Mouse (Mus musculus) c-Kit-positive CD71-positive TER-119-negative erythroid progenitor cells, embryonic 14.5 days (primary cell): Measurements from ENCODE around the gene Matk.
"Not testable (repeated sequence)": the region's sequence is repeated elsewhere in the genome, so short reads cannot be mapped to it uniquely, and the experiment has no call there.

Source experiments
- DNase-seq: peaks from one replicate; pipeline ENCODE4 v3.0.0-alpha.2; 2013; ENCODE audit warnings: low read depth

The Matk gene

DNA sequence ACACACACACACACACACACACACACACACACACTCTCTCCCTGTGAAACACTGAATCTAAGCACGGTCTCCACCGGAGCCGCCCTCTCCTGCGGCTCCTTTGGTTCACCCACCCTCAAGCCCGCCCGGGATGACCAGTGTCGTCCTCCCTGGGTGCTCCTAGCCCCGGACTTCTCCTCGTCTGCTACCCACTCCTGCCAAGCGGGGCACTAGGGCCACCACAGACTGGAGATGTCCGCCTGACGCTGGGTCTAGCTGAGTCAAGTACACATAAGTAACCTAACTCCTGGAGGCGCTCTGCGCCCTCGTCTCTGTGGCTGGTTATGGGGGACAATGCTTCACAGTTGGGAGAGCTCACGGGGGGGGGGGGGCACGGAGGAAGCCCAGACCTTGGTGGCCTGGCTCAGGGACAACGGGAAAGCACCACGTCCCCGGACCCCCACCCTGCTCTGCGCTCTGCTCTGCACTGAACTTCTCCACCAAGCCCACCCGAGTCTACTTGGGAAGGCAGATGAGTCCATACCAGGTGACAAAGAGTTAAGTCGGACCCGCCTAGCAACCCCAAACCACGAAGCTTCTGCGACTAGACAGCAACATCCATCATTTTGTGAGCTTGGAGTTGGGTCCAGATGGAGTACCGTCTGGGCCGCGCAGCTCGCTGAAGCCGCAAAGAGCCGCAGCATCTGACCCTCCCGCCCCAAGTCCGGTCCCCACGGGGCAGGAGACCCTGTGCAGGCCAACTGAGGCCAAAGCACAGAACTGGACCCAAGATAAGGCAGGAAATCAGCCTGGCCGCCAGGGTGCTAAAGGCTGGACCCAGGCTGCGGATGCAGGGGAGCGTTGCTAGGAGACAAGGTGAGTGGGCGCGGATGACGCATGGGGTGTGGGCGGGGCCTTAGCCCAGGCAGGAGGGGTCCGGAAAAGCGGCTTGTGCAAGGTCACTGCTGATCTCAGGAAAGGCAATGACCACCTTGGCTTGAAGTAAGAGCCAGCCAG, at the start of gene Matk:
Gene Matk, plus strand, starts transcription at position 512 of the 996 bp plus-strand sequence.
- no peak for DNase-seq

DNA sequence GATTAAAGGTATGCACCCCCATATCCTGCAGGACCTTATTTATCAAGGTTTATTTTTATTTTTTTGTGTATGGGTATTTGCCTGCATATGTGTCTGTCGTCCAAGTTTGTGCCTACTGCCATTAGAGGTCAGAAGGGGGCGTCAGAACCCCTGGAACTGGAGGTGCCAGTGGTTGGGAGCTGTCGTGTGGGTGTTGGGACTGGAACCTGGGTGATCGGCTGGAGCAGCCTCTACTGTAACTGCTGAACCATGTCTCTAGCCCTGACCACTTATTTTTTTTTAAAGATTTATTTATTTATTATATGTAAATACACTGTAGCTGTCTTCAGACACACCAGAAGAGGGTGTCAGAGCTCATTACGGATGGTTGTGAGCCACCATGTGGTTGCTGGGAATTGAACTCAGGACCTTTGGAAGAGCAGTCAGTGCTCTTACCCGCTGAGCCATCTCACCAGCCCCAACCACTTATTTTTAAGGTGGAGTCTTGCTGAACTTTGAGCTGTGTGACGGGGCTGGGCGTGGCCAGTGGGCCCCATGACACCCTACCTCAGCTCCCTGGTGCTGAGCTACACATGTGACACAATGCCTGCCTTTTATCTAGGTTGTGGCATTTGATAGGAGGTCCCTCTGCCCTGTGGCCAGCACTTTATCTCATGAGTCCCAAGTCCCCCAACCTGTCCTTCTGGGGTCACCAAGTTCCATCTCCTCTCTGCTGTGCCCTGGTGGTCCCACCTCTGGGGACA, 49.6 kb upstream of the Matk start:
- DNase-seq = peak; percentile 75

DNA sequence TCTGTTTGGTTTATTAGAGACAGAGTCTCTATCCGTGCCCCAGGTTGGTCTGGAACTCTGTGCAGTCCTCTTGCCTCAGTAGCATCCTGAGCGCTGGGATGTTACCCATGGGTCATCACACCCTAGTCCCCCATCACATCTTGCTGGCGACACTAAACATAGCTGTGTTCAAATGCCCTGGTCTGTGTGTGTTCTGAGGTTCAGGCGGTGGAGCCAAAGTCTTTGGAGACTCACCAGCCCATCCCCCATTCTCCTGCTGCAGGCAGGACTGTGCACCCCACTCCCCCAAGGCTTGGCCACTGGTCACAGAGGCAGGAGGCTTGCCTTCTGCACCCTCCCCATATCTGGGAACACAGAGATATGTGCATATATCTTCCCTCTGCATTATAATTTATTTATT, 48.6 kb upstream of the Matk start:
- DNase-seq = no peak

DNA sequence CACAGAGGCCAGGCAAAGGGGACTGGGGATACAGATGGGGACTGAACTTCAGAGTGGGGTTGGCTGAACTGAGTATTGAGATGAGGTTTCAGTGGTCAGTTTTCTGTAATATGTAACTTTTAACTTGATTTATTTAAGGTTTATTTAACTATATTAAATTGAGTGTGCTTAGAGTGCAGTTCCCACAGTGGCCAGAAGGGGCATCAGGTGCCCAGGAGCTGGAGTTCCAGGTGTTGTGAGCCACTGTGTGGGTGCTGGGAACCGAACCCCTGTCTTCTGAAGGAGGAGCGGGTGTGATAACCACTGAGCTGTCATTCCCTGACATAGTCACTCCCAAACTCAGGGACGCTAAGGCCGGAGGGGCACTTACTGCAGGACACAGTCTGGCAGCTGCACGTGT, 42.6 kb upstream of the Matk start:
- no peak for DNase-seq

DNA sequence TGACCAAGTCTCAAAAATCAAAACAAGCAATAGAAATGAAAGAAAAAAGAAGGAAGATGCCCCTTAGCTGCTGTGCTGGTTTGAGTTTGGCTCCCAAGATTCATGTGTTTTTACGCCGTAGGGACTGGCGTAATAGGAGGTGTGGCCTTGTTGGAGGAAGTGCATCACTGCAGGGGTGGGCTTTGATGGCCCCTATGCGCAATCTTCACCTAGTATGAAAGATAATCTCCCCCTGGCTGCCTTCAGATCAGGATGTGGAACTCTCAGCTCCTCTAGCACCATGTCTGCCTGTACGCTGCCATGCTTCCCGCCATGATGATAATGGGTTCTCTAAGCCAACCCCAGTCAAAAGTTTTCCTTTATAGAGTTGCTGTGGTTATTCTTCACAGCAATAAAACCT, 36.5 kb upstream of the Matk start:
- no peak for DNase-seq

DNA sequence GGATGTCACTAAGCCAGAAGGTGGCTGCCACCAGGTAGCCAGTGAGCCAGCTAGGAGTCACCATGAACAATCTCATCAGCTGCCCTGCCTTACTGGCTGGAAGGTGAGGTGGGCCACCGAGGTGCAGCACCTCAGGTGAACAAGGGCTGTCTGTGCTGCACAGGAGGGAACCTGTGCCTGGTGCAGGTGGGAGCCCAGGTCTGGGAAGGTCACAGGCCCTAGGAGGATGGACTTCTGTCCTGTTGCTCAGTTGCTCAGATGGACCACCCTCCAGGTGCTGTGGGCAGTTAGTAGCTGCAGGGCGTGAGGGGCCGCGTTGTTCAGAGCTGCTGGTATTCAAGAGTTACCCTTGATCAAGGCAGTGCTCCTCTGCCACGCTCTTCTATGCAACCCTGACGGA, 35.9 kb upstream of the Matk start:
- DNase-seq = no peak

DNA sequence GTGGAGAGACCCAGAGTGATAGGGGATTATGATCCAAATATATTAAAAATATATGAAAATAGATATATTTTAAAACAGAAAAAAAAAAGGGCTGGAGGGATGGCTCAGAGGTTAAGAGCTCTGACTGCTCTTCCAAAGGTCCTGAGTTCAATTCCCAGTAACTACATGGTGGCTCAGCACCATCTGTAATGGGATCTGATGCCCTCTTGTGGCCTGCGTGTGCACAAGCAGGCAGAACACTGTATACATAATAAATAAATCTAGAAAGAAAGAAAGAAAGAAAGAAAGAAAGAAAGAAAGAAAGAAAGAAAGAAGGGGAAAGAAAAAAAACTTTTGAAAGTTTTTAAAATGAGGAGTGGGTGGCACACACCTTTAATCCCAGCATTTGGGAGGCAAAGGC, 35.5 kb upstream of the Matk start:
- peak; percentile 34 for DNase-seq

DNA sequence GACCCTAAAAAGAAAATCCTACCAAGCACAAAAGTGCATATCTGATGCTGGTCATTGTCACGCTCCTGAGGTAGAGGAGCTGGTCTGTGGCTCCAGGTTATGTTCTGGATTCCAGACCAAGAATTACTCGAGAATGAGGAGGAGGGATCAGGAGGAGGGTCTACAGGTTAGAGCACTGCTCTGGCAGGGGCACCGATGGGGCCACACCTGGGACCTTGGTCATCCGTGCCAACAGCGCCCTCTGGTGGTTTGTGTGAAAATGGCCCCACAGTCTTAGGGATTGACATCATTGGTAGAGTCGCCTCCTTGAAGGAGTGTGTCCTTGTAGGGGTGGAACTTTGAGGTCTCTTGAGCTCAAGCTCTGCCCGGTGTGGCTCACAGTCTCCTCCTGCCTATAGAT, 34.8 kb upstream of the Matk start:
- DNase-seq = peak; percentile 70

DNA sequence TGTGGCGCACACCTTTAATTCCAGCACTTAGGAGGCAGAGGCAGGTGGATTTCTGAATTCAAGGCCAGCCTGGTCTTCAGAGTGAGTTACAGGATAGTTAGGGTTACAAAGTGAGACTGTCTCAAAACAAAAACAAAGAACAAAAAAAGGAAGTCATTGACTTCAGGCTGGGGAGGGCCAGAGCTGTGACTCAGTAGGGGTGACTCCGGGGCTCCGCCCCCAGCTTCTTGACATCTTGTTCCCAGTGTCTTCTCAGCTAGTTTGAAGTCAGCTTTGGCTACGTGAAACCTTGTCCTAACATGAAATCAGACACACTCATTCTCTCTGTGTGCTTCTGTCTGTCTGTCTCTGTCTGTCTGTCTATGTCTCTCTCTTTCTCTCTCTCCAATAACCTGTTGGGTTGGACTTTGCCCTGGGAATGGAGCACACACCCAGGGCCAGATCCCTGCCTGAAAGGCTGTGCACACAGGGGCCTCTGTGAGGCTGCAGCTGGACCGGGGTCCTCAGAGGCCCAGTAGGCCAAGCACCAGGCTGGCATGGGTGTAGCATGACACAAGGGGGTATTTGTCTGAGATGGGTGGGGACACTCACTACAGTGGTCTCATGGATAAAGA, 31.2 kb upstream of the Matk start:
- no peak for DNase-seq

DNA sequence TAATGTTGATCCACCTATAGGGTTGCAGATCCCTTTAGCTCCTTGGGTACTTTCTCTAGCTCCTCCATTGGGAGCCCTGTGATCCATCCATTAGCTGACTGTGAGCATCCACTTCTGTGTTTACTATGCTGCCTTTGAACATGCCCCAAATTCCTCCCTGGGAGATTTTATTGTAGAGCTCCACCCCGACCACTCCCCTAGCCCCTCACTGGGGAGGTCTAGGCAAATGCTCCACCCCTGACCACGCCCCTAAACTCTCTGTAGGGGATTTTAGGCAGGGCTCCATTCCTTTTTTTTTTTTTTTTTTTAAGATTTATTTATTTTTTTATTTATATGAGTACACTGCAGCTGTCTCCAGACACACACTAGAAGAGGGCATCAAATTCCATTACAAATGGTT, 29.0 kb upstream of the Matk start:
- DNase-seq = not testable (repeated sequence)

DNA sequence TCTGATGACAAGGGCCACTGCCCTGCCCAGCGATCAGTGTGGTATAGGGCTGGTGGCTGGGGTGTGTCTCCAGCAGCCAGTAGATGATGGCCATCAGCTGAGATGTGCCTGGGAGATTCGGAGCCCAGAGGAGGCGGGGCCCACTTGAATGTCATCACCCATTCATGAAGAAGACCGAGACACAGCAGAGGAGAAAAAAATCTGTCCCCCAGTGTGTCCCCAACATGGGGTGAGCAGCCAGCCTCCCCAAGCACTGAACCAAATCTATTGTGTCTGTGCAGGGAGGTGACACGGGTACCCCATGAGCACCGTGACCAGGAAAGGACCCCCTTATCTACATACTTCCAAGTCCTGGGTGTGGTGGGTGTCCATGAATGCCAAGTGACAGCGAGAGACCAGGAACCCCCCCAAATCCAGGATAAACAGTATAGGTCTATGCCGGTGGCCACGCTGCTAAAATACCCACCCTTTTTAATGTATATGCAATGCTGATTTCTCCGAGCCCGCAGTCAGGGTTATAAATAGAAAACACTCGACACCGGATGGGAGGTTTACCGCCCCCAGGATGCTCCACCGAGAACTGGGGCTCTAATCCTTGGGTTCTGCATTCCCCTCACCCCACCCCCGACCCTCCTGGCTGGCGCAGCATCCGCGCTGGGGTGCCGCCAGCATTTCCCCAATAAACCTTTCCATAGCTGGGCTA, 22.8 kb upstream of the Matk start:
- no peak for DNase-seq

DNA sequence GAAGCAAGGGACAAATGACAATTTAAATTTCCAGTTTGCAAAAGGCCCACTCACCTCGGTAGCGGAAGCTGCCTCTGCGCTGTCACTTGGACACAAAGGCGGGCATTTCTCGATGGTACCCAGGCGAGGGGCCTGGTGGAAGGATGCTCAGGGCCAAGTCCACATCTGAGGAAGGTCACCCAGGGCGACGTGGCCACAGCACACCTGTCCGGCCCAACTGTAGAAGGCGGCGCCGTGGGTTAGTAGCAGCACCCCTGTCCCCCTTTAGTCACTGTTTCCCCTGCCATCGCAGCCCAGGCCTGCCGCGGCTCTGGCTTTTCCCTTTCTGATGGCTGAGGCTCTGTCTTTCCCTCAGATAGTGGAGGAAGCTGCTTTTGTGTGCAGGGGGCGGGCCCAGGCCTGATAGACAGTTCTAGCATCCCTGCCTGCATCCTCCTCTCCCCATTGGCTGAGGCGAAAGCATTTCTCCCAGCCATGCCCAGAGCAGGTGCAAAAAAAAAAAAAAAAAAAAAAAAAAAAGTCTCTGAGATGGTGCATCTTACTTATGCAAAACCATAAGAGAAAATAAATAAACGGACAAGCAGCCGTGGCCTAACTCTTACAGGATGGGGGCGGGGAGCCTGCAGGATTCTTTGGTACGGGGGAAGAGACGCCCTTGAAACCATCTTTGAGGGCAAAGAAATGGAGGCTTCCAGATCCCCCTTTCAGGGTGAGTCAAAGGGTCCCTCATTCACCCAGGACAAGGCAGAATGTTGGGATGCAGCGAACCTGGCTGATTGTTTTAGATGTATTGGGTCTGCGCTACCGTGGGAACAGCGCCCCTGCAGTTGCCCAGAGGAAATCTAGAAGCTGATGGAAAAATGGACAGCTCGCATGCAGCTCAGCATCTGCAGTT, 22.1 kb upstream of the Matk start, which contains the start of gene Atcay:
Gene Atcay, minus strand, starts transcription at position 396 of the 895 bp plus-strand sequence.
- DNase-seq = no peak

DNA sequence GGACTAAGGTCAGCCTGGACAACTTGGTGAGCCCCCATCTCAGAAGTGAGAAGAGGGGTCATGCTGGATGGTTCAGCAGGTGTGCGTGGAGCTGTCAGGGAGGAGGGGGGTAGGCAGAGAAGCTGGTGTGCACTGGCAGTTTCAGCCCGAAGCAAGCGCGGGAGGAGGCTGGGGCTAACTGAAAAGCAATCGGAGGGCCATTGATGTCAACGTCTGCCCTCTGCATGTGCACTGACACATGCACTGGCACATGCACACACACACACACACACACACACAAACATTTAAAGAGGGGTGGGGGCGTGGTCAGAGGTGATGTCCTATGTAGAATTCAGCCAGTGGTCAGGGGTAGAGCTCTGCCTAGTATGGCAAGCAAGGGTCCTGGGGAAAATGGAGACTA, 21.3 kb upstream of the Matk start:
- DNase-seq = no peak

DNA sequence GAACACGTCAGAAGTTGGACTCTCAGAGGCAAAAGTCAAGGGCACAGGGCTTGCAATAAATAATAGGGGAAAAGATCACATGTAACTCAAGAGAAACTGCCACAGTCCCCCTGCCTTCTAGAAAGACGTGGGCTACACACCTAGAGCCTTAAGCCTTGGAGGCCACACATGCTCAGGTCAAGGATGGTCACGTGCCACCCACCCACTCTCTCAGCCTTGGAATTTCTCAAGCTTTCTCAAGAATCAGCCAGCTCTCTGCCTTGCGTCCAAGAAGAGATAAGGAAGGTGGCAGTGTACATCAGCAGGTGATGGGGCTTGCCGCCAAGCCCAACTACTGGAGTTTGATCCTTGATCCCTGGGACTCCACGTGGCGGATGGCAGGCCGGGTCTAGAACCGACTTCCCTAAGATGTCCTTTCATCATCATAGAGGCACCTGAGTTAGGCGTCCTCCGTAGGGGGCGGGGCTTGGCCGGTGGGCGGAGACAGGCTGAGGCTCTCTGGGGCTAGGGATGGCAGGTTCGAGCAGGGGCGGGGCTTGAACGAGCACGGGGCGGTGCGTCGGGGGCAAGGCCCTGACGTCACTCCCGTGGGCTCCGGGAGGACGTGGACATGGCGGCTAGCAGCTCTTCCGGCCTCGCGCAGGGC, 20.0 kb upstream of the Matk start, which contains the start of gene Zfr2:
Gene Zfr2, plus strand, starts transcription at position 576 of the 646 bp plus-strand sequence.
- DNase-seq = peak; percentile 86

DNA sequence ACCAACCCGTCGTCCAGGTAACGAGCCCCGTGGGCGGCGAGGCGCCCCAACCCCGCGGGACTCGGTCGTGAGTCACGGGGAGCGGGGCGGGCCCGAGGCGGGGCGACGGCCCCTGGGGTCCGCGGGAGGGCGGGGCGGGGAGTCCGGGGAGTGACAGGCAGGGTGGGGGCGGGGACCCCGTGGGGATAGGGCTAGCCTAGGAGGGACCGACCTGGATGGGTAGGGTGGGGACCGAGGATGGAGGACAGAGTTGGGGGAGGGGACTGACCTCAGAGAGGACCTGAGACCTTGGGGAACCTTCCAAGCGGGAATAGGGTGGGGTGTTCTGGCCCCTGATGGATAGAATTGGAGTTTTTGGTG, 19.5 kb upstream of the Matk start:
- DNase-seq = no peak

DNA sequence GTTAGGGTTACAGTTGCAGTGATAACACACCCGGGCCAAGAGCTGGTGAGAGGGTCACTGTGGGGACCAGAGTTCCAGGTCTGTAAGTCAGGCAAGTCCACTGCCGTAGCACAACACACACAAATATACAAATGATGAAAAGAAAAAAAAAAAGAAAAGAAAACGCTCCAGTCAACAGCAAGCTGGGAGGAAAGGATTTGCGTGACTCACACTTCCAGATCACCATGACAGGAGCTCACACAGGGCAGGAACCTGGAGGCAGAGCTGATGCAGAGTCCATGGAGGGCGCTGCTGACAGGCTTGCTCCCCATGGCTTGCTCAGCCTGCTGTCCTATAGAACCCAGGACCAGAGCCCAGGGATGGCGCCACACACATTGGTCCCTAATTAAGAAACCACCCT, 18.5 kb upstream of the Matk start:
- DNase-seq = no peak

DNA sequence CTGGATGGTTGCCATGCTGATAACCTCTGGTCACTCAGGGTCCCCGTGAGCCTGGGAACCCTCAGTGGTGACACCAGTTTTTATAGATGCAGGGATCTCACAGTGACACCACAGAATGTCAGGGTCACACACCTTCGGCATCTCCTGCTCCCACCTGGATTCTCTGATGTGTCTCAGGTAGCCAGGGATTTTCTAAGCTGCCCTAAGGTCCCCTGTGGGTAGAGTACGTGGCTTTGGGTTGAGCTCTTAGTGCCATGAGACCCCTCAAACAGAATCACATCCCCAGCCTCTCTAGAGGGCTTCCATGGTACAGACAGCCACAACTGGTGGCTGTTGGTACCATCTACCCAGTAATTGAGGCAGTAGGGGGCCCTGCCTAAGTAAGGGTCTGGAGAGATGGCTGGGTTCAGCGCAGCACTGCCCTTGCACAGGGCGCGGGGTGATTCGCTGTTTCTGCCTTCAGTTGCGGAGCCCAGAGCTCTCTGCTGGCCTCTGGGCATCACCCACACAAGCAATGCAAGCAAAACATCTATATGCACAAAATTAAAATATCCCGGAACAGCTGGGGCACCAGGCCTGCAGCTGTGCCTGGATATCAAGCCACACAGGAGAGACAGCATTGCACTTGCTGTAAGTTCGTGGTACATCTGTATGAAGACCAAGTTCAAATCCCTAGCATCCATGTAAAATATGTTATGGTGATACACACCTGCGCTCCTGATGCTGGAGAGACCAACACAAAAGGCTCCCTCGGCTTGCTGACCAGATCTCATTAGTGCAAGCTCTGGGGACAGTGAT, 16.1 kb upstream of the Matk start:
- no peak for DNase-seq

DNA sequence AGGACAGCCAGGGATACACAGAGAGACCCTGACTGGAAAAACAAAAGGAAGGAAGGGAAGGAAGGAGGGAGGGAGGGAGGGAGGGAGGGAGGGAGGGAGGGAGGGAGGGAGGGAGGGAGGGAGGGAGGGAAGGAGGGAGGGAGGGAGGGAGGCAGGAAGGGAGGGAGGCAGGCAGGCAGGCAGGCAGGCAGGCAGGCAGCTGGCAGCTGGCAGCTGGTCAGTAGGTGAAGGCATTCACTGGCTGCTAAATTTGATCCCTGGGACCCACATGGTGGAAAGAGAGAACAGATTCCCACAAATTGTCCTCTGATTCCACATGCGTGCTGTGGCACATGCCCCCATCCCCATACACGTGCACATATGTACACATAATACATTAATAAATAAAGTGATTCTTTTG, 14.1 kb upstream of the Matk start:
- no peak for DNase-seq

DNA sequence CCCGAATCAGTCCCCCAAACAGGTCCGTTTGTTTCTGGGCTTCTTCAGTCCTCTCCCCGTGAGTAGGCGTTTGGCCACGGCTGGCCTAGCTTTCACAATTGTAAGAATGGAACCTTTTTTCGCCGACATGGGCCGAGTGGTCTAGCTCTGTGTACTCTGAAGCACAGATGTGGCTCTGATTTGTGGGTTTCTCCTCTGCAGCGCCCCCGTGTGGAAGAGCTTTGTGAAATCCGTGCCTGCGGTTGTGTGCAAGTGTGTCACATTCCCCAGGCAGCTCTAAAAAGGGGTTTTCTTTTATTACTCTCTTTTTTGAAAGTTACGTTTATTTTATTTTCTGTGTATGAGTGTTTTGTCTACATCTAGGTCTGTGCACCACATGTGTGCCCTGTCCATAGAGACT, 11.9 kb upstream of the Matk start:
- DNase-seq = peak; percentile 56

DNA sequence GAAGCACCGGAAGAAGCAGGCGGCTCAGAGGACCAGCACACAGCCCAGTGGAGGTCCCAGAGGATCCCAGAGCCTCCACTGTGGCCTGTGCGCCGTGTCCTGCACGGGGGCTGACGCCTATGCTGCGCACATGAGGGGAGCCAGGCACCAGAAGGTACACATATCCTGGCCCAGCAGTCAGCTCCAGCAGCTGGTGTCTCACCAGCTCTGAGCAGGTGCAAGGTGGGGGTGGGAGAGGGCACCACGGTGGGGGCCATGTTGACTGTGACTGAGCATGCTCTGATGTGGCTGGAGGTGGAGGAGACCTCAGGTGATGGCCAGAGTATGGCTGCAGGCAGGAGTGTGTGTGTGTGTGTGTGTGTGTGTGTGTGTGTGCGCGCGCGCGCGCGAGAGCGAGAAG, 10.7 kb upstream of the Matk start:
- DNase-seq = no peak
